Mouse (Mus musculus) cerebellum, adult 2 months (tissue): ENCODE data around the gene Aicda. TPM values are rescaled to one million over a fixed set of nuclear protein-coding genes. Genes with fewer than 3 reads are reported as not detected.

Experiments used
- DNase-seq, 2 experiments: peaks; one replicate each; pipeline ENCODE4 v3.0.0; 2021
- H3K27ac ChIP-seq: fragments of 200-500 bp; 2 replicates; pipeline ENCODE4 v1.5.1; 2012; ENCODE audit warnings: low read length, control low read depth, inconsistent platforms; ENCODE audit not compliant: insufficient read depth
- H3K27me3 ChIP-seq: fragments of 200-500 bp; 2 replicates; pipeline ENCODE4 v1.6.1; 2012; ENCODE audit warnings: inconsistent platforms, mild to moderate bottlenecking, low read length, moderate library complexity; ENCODE audit not compliant: control insufficient read depth, insufficient read depth
- H3K4me1 ChIP-seq: fragments of 200-500 bp; 2 replicates; pipeline ENCODE4 v1.6.1; 2011; ENCODE audit warnings: low read length; ENCODE audit not compliant: control insufficient read depth, insufficient read depth
- H3K4me3 ChIP-seq: fragments of 200-500 bp; replicated peaks from 2 replicates; pipeline ENCODE3; 2011; ENCODE audit warnings: mild to moderate bottlenecking, low read depth, low read length, control low read depth; ENCODE audit not compliant: insufficient read depth
- CTCF ChIP-seq: fragments of 200-500 bp; IDR thresholded peaks from 2 replicates; pipeline ENCODE4 v1.5.1; 2011; ENCODE audit warnings: low read depth, mild to moderate bottlenecking, control low read depth, low read length, moderate library complexity, borderline replicate concordance; ENCODE audit not compliant: insufficient read depth
- POLR2A ChIP-seq: fragments of 200-500 bp; IDR thresholded peaks from 2 replicates; pipeline ENCODE4 v1.6.1; 2011; ENCODE audit warnings: low read length, control low read depth, borderline replicate concordance; ENCODE audit not compliant: insufficient read depth
- WGBS: fragments of 180-500 bp; shearing (Covaris S2); methylation state at CpG from one replicate; pipeline ENCODE4 v1.1.7; 2018; 5-methylcytosine and 5-hydroxymethylcytosine counted together
- polyA plus RNA-seq: library from polyadenylated mRNA; depleted of rRNA; stranded (reverse); fragments of >200 nt; gene quantifications from 2 replicates; pipeline ENCODE4 v1.2.3, GENCODE M21; 2012

The Aicda gene
- polyA plus RNA-seq, 1 experiment = not detected

- Histone ChIP-seq H3K27ac (no peak overlapping the region), H3K4me3 (no peak overlapping the region), H3K27me3 (no peaks in the 10 kb centered on the region), H3K4me1 (no peaks in the 10 kb centered on the region)
- 93% methylated on average over 3 of the region's 3 CpGs for WGBS
- no peak for TF ChIP-seq CTCF
- TF ChIP-seq POLR2A = no peak
- DNase-seq = no peak
Observed at GRCm38 (mm10) chr6:122577030-122577429, 23.4 kb downstream of the Aicda start.

- Histone ChIP-seq H3K27ac (no peak overlapping the region), H3K4me1 (no peaks in the 10 kb centered on the region), H3K4me3 (no peak overlapping the region), H3K27me3 (no peaks in the 10 kb centered on the region)
- TF ChIP-seq POLR2A = no peak
- no peak for TF ChIP-seq CTCF
- WGBS = 69% methylated on average over 1 of the region's 1 CpGs
- no peak for DNase-seq
Observed at GRCm38 (mm10) chr6:122579086-122579485, 25.5 kb downstream of the Aicda start.

- no peak for DNase-seq
- WGBS = 82% methylated on average over 13 of the region's 13 CpGs
- no peak for TF ChIP-seq POLR2A
- TF ChIP-seq CTCF = no peak
- no peak overlapping the region for H3K4me3 ChIP-seq
- H3K27me3 ChIP-seq = no peaks in the 10 kb centered on the region
- no peak overlapping the region for H3K27ac ChIP-seq
- no peaks in the 10 kb centered on the region for H3K4me1 ChIP-seq
Observed at GRCm38 (mm10) chr6:122591027-122591758, 37.6 kb downstream of the Aicda start.

- WGBS = 89% methylated on average over 2 of the region's 2 CpGs
- no peak for TF ChIP-seq POLR2A
- no peak for TF ChIP-seq CTCF
- H3K4me1 ChIP-seq = no peaks in the 10 kb centered on the region
- no peak overlapping the region for H3K4me3 ChIP-seq
- no peaks in the 10 kb centered on the region for H3K27me3 ChIP-seq
- no peak for DNase-seq
- H3K27ac ChIP-seq = no peak overlapping the region
Observed at GRCm38 (mm10) chr6:122592905-122593304, 39.3 kb downstream of the Aicda start.

GRCm38 (mm10) chr6:122595637-122596036 lies 42.0 kb downstream of the Aicda start:
- DNase-seq = no peak
- H3K4me3 ChIP-seq = no peak overlapping the region
- 23% methylated on average over 7 of the region's 7 CpGs for WGBS

GRCm38 (mm10) chr6:122596608-122597007 lies 43.0 kb downstream of the Aicda start:
- DNase-seq = no peak
- H3K27me3 ChIP-seq = no peaks in the 10 kb centered on the region
- no peak overlapping the region for H3K4me3 ChIP-seq
- H3K27ac ChIP-seq = no peak overlapping the region
- 90% methylated on average over 7 of the region's 7 CpGs for WGBS
- TF ChIP-seq POLR2A (no peak), CTCF (no peak)
- H3K4me1 ChIP-seq = no peaks in the 10 kb centered on the region

More at GRCm38 (mm10) chr6:122595637-122596036, 42.0 kb downstream of the Aicda start:
- TF ChIP-seq CTCF = no peak
- TF ChIP-seq POLR2A = no peak
- no peak overlapping the region for H3K27ac ChIP-seq
- no peaks in the 10 kb centered on the region for H3K27me3 ChIP-seq
- H3K4me1 ChIP-seq = no peaks in the 10 kb centered on the region

- H3K4me1 ChIP-seq = no peaks in the 10 kb centered on the region
- no peaks in the 10 kb centered on the region for H3K27me3 ChIP-seq
- H3K4me3 ChIP-seq = no peak overlapping the region
- no peak for DNase-seq
- no peak for TF ChIP-seq CTCF
- no peak for TF ChIP-seq POLR2A
- no peak overlapping the region for H3K27ac ChIP-seq
- WGBS = 94% methylated on average over 4 of the region's 4 CpGs
Observed at GRCm38 (mm10) chr6:122598014-122598413, 44.4 kb downstream of the Aicda start.

GRCm38 (mm10) chr6:122598436-122598835 lies 44.8 kb downstream of the Aicda start:
- DNase-seq = no peak
- no peak for TF ChIP-seq CTCF
- no peak for TF ChIP-seq POLR2A
- Histone ChIP-seq H3K27ac (no peak overlapping the region), H3K27me3 (no peaks in the 10 kb centered on the region), H3K4me1 (no peaks in the 10 kb centered on the region), H3K4me3 (no peak overlapping the region)
- WGBS = 63% methylated on average over 6 of the region's 6 CpGs
